Mouse (Mus musculus): ENCODE data around the gene Hcrt.

Gene Hcrt

DNA sequence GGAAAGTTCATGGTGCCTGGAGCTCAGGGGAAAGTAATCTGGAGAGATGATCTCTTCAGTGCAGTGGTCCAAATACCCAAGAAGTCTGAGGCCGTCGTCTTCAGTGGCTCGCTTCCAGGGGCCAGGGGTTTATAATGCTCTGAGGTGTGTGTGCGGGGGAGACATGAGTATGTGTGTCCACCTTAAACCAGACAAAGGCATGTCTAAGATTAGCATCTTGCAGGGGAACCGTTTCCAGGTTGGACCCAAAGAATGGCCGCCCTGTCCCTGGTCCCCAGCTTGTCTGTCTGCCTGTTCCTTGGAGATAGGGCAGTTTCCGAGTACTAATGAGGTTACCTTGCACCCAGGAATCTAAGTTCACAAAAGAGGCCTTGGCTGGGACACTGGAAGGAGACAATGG, at the start of gene Hcrt:
Hcrt (minus strand) TSS at position 101 of the 400 bp plus-strand sequence.
- DNase-seq (ENCODE audit: low spot score in 2 of 2) = no peak

DNA sequence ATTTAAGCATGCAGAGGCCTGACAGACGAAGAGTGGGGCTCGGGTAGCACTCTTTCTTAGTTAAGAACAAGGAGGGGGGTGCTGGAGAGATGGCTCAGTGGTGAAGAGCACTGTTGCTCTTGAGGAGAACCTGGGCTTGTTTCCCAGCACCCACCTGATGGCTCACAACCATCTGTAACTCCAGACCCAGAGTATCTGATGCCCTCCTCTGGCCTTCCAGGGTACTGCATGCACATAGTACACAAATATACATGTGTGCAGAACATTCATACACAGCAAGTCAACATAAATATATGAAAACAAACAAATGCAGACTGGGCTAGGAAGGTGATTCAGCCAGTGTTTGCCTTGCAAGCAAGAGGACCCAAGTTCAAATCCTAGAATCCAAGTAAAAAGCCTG, 48.4 kb upstream of the Hcrt start:
- no peak for DNase-seq (ENCODE audit: low spot score in 2 of 2)

DNA sequence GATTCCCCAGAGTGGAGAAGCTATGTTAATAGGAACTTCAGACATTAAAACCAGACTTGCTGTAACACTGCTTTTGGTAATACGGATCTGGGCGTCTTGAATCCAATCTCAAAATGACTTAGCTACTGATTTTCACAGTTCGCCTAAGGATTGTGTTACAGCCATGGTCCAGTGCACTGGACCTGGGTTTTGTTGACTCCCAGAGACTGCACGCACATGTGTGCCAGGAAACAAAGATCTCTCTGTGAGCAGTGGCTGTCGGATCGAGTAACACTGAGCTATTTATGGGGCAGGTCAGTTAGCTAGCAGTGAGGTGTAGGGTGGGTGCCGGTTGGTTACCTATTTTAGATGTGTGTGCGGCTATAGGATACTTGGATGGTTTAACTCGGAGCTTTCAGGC, 47.8 kb upstream of the Hcrt start:
- no peak for DNase-seq (ENCODE audit: low spot score in 2 of 2)

DNA sequence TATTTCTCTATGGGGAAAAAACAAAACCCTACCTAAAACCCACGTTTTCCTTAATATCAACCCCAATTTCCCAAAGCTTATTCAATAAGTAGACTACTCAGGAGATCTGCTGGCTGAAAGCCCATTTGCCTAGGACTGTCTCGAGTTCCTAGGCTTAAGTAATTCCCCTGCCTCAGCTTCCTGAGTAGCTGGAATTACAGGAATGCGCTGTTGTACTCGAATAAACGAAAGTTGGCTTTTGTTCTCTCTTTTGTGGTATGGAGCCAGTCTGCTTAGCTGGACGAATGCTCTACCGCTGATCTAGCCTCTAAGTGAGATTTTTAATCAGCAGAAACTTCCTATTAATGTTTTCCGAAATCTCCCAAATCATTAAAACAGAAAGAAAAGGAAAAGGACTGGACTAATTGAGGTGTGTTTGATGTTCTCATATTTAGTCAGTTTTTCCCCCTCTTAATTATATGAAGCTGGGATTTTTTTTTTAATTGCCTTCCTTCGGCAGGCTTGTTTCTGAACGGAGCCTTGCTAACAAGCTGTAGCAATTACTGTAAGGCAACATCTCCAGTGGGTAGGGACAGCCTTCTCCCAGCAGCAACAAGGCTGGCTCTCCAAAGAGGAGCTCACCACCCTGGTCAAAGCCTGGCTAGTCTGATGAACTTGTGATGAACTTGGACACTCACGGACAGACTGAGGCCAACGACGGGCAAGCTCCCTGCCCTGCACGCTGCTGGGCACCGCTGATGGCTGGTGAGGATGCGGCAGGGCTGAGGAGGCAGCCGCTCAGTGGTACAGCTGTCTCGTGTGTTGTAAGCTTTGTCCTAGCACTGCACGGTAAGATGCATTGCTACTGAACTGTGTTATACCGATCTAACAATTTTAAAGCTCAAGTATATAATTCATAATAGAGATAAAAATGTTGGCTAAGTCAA, 43.9 kb upstream of the Hcrt start:
- DNase-seq (ENCODE audit: low spot score in 2 of 2) = no peak

DNA sequence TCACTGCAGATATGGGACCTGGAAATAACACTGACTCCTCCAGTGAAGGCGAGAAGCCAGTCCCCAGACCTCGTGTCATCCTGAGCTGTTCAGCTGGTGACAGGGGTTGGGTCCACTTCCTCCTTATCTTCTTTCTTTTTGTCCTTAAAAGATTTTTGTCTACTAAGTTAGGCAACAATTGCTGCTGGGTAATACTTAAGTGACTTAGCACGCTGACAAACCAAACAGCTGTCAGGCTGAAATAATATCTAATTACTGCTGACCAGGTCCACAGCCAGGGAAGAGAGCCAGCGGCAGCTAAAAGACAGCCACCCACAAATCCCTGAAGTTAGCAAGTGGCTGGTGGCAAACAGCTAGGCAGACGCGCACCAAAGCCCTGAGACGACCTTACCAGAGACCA, 42.8 kb upstream of the Hcrt start:
- DNase-seq (ENCODE audit: low spot score in 2 of 2) = no peak

DNA sequence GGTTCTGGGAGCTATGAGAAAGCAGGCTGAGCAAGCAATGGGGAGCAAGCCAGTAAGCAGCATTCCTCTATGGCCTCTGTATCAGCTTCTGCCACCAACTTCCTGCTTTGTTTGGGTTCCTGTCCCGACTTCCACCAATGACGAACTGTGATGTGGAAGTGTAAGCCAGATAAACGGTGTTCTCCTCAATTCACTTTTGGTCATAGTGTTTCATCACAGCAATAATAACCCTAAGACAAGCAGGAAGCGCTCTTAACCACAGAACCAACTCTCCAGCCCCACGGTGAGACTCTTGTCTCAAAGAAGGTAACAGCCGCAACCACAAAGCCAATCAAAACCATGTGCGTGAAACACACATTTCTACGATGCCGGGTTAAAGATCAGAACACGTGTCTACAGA, 41.7 kb upstream of the Hcrt start:
- DNase-seq (ENCODE audit: low spot score in 2 of 2) = no peak

DNA sequence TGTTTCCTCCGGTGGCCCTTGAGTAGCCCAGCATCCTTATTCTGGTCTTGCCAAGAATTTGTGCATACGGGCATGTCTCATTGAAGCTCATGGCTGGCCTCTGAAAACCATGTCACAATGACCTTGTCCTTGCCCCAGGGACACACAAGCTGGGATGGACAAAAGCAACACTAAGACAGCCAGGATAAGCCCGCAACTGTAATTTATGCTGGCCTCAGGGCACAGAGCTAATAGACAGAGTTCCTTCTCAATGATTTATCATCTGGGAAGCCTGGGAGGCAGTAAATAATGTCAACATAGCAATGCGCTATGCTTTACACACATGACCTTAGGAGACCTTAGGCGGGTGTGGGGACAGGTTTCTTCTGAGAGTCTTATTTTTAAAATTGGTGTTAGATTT, 36.7 kb upstream of the Hcrt start:
- DNase-seq (ENCODE audit: low spot score in 2 of 2) = no peak

DNA sequence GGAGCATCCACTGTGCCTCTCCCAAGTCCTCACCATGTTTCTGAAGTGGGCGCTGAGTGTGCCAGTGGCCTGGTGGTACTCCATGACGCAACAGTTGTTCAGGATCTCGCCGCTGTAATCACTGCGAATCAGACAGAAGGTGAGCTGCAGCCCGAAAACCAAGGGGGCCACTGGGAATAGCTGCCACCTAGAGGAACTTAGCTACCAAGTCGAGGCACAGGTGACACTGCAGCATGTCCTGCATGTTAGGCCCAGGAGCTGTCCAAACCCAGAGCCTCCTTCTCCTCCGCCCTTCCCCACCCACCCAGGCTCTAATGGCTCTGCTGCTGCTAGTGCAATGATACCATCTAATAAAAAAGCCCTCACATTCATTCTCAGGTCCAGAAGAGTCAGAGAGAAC, 33.9 kb upstream of the Hcrt start:
- no peak for DNase-seq (ENCODE audit: low spot score in 2 of 2)

DNA sequence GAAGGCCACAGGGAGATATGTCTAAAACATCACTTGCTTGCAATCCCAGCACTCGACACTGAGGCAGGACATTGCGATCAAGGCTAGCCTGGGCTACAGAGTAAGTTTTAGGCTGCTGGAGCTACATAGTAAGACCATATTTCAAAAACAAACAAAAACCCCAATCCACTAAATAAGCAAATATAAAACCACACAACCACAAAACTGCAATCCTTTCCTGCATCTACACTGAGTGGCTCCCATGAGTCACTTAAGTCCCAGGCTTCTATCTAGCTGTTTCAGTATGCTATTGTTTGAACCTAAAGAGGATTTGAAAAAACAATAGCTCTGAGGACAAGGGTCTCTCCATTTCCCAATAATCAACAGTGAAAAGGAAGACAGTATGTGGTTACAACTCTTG, 32.7 kb upstream of the Hcrt start:
- no peak for DNase-seq (ENCODE audit: low spot score in 2 of 2)

DNA sequence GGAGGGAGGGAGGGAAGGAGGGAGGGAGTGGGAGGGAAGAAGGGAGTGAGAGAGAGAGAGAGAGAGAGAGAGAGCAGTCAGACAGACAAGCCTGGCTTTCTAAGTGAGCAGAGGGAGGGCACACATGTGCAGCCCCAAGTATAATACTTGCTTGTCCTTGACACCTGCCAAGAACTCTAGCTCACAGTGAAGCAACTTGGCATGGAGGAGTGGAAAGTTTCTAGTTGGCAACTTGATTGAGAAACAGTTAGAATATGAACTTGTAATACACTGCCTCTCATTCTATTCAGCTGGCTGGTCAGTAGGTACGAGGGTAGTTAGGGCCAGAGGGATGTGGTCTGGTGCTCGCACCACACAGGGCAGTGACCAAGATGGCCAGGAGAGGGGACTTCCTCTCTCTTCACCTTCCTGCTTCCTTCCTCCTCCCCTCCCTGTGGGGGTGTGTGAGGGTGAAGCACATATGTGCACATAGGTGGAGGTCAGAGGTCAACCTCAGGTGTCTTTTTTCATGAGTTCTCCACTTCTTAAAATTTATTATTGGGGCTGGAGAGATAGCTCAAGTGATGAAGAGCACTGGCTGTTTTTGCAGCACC, 28.8 kb upstream of the Hcrt start:
- DNase-seq (ENCODE audit: low spot score in 2 of 2) = no peak

DNA sequence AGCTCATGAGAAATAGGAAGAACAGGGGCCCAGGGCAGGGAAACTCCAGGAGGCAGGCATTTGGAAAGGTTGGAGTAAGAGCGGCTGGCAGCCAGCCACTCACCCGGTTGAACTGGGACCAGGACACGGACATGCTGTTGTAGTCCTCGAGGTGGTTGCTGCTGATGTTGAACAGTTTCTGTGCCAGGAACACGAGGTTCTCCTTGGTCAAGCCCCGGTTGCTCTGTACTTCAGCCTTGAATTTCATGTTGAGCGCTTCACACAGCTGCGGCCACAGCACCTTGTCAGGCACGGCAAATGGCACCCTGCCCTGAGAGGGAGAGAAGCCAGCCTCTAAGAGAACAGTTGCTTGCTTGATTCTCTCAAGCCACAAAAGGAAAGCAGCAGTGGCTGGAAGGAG, 27.9 kb upstream of the Hcrt start:
- DNase-seq (ENCODE audit: low spot score in 2 of 2) = peak in 1 of 2 experiments; percentile 78

DNA sequence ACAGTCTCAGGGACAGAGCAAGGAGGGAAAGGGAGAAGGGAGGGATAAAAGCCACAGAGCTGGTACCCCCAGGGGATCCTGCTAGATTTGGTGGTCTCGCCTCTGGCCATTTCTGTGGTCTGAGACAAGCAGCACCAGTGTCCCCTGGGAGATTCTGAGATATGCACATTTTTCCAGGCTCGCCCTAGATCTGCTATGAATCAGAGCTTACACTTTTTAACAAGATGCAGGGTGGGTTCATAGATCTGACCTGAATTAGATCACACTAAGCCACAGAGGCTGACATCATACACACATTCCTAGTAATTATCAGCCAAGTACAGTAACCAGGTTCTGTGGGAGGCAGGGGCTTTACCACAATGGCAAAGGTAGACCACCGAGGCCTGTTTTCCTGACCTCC, 27.0 kb upstream of the Hcrt start:
- DNase-seq (ENCODE audit: low spot score in 2 of 2) = no peak

DNA sequence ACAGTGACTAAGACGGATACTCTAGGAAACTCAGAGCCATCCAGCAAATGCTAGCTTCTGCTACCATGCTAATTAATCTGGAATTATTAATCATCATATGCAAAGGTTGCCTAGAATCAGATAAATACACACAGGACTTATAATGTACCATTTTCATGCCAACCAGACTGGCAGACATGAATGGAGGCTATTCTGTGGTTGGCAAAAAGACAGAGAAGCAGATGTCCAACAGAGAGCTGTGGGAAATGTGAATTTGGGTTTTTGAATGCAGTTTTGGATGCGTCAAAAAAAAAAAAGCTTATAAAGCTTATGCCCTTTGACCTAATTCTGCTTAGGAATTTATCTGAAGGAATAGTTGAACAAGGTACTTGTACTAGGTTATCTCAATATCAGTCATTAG, 23.0 kb upstream of the Hcrt start:
- DNase-seq (ENCODE audit: low spot score in 2 of 2) = no peak

DNA sequence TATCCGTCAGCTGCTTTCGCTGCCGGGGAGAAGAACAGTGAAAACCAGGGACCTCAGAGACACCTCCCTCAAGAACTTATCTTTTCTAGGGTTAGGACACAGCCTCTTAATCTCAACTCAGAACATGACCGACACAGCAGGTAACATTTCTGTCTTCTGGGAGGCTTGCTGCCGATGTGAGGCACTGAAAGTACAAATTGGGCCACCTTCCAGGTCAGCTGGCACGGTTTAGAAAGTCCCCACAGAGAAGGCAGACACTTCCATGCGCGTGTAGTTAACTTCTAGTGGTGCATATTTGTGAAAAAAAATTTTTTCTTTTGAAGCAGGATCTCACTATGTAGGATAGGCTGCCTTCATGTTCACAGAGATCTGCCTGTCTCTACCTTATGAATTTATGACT, 21.6 kb upstream of the Hcrt start:
- DNase-seq (ENCODE audit: low spot score in 2 of 2) = no peak

DNA sequence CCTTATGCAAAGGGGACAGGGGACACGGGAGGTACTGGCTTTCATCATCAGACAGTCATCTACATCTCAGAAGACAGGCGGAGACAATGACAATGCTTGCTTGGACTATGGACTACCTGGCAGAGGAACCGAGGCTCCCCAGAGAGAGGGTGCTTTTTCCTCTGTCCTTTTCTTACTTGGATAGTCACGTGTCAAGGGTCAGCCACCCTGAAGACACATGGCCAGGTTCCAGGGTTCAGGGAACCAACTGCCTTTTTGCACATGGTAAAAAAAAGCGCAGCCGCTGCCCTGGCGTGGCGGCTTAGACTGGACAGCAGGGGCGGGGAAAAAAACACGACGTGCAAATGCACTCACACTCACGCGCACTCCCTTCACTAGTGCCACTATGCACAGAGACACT, 19.8 kb upstream of the Hcrt start:
- no peak for DNase-seq (ENCODE audit: low spot score in 2 of 2)

DNA sequence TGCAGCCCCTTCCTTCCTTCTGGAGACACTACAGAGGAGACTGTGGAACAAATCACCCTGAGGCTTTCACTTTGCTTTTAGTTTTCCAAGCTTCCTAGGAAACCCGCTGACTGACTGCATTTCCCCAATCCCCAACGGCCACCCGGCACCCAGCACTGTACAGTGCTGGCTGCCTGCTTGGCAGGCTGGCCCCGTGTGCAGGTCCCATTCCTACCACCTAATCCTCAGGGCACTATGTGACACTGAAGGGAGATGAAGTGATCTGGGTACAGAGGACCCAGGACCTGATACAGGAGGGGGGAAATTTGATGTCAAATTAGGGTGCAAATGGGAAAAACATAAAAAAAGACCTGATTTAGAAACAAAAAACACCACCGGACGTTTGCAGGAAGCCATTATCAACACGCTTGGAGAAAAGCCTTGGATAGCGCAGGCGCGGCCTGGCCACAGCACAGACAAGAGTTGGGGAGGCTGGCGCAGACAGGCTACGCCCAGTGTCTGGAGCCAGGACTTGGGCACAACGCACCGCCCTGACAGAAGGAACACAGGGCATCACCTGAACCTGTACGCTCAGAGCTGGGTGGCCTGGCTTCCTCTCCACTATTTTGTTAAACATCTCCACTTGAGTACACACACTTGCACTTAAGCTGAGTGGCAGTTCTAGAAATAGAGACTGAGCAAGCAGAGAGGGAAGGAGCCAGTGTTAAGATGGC, 19.2 kb upstream of the Hcrt start:
- DNase-seq (ENCODE audit: low spot score in 2 of 2) = no peak

DNA sequence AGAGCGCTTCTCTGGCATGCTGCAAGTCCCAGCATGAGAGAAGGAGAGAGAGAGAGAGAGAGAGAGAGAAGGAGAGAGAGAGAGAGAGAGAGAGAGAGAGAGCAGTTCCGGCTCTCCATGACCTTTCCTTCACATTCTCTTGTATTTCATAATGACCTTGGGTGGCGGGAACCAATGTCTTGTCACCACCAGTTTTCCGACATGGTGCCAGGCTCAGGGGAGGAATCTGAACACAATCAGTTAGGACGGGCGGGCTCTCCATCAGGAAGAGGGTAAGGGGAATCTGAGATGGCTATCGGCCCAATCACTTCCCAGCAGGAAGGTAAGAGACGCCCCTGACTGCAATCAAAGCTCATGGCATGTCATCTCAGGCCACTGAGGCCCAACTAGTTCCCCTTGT, 17.5 kb upstream of the Hcrt start:
- DNase-seq (ENCODE audit: low spot score in 2 of 2) = no peak

DNA sequence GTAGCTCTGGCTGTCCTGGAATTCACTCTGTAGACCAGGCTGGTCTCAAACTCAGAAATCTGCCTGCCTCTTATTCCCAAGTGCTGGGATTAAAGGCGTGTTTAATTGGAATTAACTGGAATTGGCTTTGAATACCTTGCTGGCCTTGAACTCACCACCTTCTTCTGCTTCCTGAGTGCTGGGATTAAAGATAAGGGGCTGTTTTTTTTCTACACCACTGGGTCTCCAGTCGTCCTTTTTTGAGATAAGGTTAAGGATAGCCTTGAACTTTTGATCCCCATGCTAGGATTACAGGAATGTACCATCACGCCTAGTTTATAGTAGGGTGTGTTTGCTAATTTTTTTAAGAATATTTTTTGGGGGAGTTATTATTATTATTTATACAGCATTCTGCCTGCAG, 15.3 kb upstream of the Hcrt start:
- no peak for DNase-seq (ENCODE audit: low spot score in 2 of 2)

DNA sequence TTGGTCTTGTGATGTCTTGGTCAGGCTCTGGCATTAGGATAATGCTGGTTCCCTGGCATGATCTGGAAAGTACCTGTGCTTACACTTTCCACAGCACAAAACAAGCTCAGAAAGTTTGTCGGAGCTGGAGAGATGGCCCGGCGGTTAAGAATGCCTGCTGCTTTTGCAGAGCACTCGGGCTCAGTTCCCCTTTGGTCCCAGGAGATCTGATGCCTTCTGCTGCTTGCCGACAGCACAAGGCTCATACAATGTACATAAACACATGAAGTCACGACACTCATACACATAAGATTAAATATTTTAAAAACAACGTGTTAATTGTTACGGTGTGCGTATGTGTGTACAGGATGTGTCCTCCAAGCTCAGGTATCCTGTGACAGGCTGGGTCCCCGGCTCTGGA, 13.2 kb upstream of the Hcrt start:
- no peak for DNase-seq (ENCODE audit: low spot score in 2 of 2)

DNA sequence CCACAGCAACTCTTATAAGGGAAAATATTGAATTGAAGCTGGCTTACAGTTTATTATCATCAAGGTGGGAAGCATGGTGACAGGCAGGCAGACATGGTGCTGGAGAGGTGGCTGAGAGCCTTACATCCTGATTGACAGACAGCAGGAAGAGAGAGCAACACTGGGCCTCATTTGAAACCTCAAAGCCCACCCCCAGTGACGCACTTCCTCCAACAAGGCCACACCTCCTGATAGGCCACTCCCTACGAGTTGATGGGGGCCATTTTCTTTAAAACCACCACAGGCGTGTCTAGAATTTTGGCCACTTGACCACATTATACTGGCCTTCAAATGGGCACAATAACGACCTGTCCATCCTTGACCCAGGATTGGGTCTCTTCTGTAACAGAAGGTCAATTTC, 11.5 kb upstream of the Hcrt start:
- no peak for DNase-seq (ENCODE audit: low spot score in 2 of 2)

DNA sequence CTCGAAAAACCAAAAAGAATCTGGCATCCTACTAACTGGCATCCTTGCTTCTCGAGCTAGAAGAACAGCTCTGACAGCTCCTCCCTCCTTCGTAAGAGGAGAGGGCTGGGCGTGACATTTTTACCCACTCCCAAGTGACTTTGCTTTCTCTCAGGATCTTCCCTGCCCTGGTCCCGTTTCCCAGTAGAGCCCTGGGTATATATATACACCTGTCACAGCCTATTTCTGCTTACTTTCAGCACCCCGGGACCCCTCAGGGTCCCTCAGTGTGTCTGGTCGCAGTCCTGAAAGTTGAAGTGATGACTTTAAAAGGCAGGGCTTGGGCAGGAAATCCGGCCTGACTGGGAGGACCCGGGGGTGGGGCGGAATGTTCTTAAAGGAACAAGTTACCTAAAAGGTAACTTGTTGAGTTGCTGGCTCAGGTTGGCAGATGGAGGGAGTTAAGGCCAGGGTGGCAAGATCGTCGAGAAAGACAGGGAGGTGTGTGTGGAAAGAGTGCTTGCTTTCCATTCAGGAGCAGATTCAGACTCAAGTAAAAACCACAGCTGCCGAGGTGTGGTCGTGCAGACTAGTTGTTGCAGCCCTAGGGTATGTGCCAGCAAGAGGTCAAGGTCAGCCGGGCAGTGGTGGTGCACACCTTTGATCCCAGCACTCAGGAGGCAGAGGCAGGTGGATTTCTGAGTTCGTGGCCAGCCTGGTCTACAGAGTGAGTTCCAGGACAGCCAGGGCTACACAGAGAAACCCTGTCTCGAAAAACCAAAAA, 8.1 kb upstream of the Hcrt start, which contains the start of gene Ghdc:
Ghdc (minus strand) TSS at position 312 of the 763 bp plus-strand sequence.
- DNase-seq (ENCODE audit: low spot score in 2 of 2) = peak; percentile 68 to 83

DNA sequence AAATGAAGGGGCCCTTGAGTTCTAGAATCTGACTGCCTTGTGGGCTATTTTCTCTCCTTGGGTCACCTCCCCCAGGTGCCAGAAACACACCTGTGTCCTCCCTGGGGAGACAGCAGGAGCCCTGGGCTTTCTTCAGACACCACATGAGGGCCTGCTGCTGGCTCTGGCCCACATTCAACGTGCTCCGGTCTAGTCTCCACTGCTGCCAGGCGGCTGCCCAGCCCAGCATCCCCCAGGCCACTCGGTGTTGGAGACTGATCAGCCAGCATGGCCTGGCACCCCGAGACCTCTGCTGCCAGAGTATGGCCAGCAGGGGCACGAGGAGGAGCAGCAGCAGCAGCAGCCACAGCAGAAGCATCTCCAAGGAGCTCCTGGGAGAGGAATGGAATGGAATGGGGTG, 7.2 kb upstream of the Hcrt start:
- DNase-seq (ENCODE audit: low spot score in 2 of 2) = no peak
